Mouse (Mus musculus) gastrocnemius, postnatal 4 days (tissue): ENCODE measurements at regions not wholly inside any gene's neighbourhood (a gene's known extent, or its start where the extent isn't known, plus 50 kb on each side); places are given as distances from the start of the nearest gene placed in this dataset.
A peak's percentile ranks its signal among the peaks of the same experiment; 100 is the strongest.

Source experiments
- DNase-seq, 2 experiments: peaks; one replicate each; pipeline ENCODE4 v3.0.0; 2021 to 2022; ENCODE audit warnings: low spot score in 2 of 2, mixed read lengths in 2 of 2

DNA sequence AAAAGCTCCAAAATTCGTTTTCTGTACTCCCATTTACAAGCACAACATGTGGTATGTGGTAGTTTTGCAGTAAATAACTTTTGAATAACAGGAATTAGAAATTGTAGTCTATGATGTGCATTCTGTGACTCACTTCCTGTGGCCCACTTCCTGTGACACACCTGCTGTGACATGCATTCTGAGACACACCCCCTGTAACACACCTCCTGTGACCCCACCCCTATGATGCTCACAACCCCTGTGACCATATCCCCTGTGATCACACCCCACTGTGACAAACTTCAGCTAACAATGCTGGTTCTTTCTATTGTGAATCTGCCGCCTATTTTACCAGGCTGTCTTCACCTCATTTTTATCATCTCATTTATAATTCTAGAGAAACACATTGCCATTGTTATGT, 536.9 kb upstream of the Zfp462 start:
- no peak for DNase-seq

GRCm38 (mm10) chr4:54430789-54431188, 514.1 kb upstream of the Zfp462 start:
- no peak for DNase-seq

- DNase-seq: no peak
These were observed 484.3 kb upstream of the Zfp462 start for GRCm38 (mm10) chr4:54460596-54460995.

GRCm38 (mm10) chr4:54469176-54469575, 475.7 kb upstream of the Zfp462 start:
- no peak for DNase-seq

GRCm38 (mm10) chr4:54470022-54471008, 474.5 kb upstream of the Zfp462 start:
- peak; percentile 32 to 69 for DNase-seq

DNA sequence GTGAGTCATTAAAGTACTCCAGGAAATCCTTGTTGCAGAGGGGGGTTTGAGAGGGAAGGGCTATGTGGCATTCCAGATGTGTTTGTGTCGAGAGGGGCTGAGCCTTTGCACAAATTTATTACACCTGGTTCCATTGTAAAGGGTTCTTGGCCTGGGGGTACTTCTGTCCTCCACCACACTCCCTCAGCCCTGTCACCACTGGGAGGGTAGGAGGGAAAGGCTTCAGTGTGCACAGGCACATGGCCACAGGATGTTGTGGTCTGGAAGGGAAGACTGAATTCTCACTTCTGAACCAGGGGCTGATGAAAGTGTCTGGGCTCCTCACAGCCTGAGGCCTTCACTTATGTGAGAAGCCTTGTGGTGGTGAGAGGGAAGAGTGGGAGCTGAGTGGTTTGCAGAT, 473.8 kb upstream of the Zfp462 start:
- no peak for DNase-seq

DNA sequence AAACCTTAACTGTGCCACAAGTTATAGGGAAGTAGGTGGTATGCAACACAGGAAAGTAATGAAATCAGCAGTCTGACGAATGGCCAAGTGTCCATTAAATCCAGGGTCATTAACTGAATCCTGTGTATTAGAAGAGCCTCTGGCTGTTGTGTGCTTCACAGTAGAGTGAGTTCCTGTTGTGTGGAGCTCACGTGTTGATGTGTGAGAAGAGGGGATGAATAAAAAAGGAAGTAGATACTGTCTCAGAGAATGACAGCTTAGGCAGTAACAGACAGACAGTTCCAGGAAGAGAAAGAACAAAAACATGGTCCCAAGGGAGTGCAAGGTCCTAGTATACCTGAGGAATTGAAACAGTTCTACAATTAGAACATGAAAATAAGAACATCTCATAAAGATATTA, 463.1 kb upstream of the Zfp462 start:
- DNase-seq: no peak

GRCm38 (mm10) chr4:54493074-54493473, 451.8 kb upstream of the Zfp462 start:
- peak in 1 of 2 experiments; percentile 29 for DNase-seq

- DNase-seq: no peak
These were observed 447.4 kb upstream of the Zfp462 start for GRCm38 (mm10) chr4:54497312-54497994.

- DNase-seq: no peak
These were observed 428.9 kb upstream of the Zfp462 start for GRCm38 (mm10) chr4:54515934-54516333.

DNA sequence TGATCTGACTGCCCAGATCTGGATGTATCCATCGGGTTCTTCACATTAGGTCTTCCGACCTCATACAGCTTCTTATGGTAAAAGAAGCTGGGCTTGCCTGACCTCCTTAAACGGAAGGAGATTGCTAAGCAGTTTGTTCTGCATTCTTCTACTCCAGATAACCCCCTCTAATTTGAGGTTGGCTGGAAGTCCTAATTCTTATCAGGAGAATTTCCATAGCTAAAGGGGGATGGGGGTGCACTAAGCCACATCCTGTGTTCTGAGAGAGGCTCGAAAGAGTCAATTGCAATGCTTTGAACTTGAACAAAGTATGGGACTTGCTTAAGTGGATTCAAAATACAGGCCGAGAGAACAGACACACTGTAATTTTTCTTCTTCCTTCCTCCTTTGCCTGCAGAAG, 421.6 kb upstream of the Zfp462 start:
- no peak for DNase-seq

- DNase-seq: no peak
These were observed 418.8 kb upstream of the Zfp462 start for GRCm38 (mm10) chr4:54526003-54526586.

GRCm38 (mm10) chr4:54527660-54528059, 417.2 kb upstream of the Zfp462 start:
- DNase-seq: peak in 1 of 2 experiments; percentile 17

DNA sequence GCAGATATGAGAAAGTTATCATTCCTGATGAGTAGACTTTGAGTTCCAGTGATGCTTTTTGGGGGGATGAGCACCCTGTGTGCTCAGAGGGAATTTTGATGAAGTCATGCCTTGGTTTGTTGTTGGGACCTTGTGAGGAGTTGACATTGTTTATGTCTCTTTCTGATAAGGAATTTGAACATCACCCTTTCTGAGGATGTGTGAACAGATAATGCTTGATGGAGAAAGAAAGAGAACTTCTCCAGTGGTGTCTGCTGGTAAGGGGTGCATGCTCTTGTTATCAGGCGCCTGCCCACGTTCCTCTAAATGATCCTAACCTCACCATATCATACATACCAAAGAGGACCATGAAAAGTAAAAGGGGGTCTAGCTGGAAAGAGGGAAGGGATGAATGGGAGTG, 413.1 kb upstream of the Zfp462 start:
- DNase-seq: no peak

- no peak for DNase-seq
These were observed 411.0 kb upstream of the Zfp462 start for GRCm38 (mm10) chr4:54533846-54534245.

- DNase-seq: no peak
These were observed 391.8 kb upstream of the Zfp462 start for GRCm38 (mm10) chr4:54552864-54553618.

- DNase-seq: no peak
These were observed 381.8 kb upstream of the Zfp462 start for GRCm38 (mm10) chr4:54563075-54563474.

- no peak for DNase-seq
These were observed 371.7 kb upstream of the Zfp462 start for GRCm38 (mm10) chr4:54573185-54573584.

DNA sequence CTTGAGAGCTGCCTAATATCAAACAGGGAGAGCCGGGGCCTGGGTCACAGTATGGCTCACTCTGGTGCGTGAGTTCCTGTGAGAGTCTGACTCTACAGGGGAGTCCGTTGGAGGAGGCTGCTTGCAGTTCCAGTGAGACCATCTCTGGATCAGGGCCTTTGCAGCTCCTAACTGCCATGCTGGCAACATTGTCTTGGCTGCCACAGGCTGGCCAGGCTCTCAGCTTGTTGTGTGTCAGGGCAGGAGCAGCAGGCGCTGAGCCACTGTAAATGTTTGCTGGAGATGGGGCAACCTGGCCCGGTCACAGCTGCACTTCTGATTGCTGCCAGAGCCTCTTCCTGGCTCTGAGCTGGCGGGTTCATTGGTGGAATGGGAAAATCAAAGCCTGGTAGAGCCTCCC, 357.7 kb upstream of the Zfp462 start:
- DNase-seq: peak in 1 of 2 experiments; percentile 26

DNA sequence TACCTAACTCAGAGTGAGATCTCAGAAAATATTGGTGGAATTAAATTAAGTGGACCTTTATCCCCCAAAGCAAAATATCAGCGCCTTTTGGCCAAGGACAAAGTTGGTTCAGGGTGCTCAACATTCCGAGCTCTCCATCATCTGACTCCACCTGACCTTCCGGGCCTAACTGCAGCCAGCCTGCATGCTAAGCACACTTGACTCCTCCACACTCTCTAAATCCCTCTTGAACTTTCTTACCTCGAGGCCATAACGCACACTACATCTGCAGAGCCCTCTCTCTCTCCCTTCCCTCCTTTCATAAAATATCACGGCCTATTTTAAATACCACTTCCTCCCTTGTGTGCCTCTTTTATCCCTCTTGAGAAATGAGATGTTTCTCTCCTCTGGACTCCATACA, 356.1 kb upstream of the Zfp462 start:
- no peak for DNase-seq
